Mouse (Mus musculus) embryonic facial prominence, embryonic 10.5 days (tissue): Measurements from ENCODE around the gene Cpvl. TPM values are rescaled to one million over a fixed set of nuclear protein-coding genes. Genes with fewer than 3 reads are reported as not detected.

ENCODE experiments used
- DNase-seq: peaks from one replicate; pipeline ENCODE4 v3.0.0-alpha.2; 2017; ENCODE audit warnings: low spot score
- H3K27ac ChIP-seq: fragments of 300-500 bp; sonication (generic); replicated peaks from 2 replicates; pipeline ENCODE4 v1.5.1; 2016; ENCODE audit warnings: mild to moderate bottlenecking
- H3K27me3 ChIP-seq: fragments of 300-500 bp; sonication (generic); replicated peaks from 2 replicates; pipeline ENCODE4 v1.6.1; 2016; ENCODE audit warnings: low read depth, mild to moderate bottlenecking; ENCODE audit not compliant: poor library complexity, severe bottlenecking
- H3K36me3 ChIP-seq: fragments of 300-500 bp; sonication (generic); replicated peaks from 2 replicates; pipeline ENCODE4 v1.6.1; 2016; ENCODE audit warnings: mild to moderate bottlenecking, moderate library complexity
- H3K4me1 ChIP-seq: fragments of 300-500 bp; sonication (generic); 2 replicates; pipeline ENCODE4 v1.6.1; 2016
- H3K4me3 ChIP-seq: fragments of 300-500 bp; sonication (generic); 2 replicates; pipeline ENCODE4 v1.5.1; 2016; ENCODE audit warnings: mild to moderate bottlenecking, moderate library complexity
- H3K9me3 ChIP-seq: fragments of 300-500 bp; sonication (generic); 2 replicates; pipeline ENCODE4 v1.6.1; 2016; ENCODE audit warnings: mild to moderate bottlenecking
- WGBS: fragments of 180-500 bp; shearing (Covaris S2); methylation state at CpG from one replicate; pipeline ENCODE4 v1.1.7; 2016; 5-methylcytosine and 5-hydroxymethylcytosine counted together
- polyA plus RNA-seq: library from polyadenylated mRNA; unstranded; fragments of >200 nt; fragmentation: Nextera tagmentation; extraction: Ambion mirVana; gene quantifications from 2 replicates; pipeline ENCODE4 v1.2.1, GENCODE M21; 2016

Cpvl gene
- polyA plus RNA-seq, 1 experiment from 2014 or later = 0.22 TPM

DNA sequence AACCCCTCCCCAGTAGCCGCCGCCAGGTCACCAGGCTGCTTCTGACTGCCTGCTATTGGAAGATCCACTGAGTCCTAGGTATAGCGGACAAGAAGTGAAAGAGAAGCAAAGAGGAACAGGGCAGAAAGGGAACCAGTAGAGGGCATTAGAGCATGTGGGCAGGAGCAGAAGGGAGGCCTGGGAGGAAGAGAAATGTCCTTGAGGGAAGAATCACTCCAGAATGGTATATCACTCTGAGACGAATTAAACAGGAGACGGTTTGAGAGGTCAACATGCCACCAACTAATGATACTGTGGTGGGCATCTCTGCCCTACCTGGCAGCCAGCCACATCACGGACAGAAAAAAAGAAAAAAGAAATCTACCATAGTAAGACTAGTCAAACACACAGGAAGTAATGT, 9.9 kb downstream of the Cpvl start:
- DNase-seq = no peak
- H3K36me3 ChIP-seq = no peaks in the 10 kb centered on the region
- H3K27ac ChIP-seq = no peak overlapping the region
- H3K4me1 ChIP-seq = peaks cover 55% of the 10 kb centered on the region
- WGBS = 85% methylated on average over 6 of the region's 6 CpGs
- no peak overlapping the region for H3K4me3 ChIP-seq
- no peaks in the 10 kb centered on the region for H3K9me3 ChIP-seq
- peaks cover 7% of the 10 kb centered on the region; the same call in 1 of the 2 replicates for H3K27me3 ChIP-seq

DNA sequence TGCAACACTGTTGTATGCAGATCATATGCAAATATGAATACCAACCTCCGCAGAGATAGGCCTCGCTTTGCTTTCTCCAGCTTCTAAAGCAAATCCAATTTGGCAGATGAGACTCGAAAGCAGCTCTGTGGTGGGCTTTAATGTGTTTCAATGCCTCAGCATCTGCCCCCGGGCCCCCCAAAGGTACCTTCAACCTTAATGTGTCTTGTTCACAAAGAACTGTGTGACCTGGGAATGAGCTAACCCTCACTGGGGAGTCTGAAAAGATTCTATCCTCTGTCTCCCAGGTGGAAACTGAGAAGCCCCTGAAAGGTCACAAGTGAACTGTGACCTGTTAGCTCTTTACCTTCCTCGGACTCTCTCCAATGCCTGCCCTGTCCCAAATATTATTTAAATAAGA, 11.9 kb downstream of the Cpvl start:
- no peak for DNase-seq
- peaks cover 57% of the 10 kb centered on the region for H3K4me1 ChIP-seq
- no peaks in the 10 kb centered on the region for H3K9me3 ChIP-seq
- no peak overlapping the region for H3K27ac ChIP-seq
- 70% methylated on average over 5 of the region's 5 CpGs for WGBS
- H3K36me3 ChIP-seq = no peaks in the 10 kb centered on the region
- no peak overlapping the region for H3K4me3 ChIP-seq
- H3K27me3 ChIP-seq = peaks cover 7% of the 10 kb centered on the region; the same call in 1 of the 2 replicates

DNA sequence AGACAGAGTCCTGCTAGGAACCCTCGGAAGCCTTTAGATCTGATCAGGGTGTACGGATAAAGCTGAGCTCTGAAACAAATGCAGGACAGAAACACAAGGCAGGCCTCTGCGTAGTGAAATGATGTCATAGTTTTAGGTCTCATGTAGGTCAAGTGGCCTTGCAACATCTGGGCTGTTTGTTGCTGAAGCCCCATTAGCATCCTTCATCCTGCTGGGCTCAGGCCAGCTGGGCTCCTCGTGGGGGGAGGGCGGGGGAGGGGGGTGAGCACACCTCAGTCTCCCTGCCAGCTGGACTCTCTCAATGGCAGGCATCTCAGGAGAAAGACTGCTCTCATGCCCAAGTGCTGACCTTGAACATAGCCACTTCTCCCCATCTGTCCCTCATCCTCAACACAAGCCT, 12.6 kb downstream of the Cpvl start:
- DNase-seq = peak; percentile 48
- Histone ChIP-seq H3K4me3 (no peak overlapping the region), H3K4me1 (peaks cover 57% of the 10 kb centered on the region), H3K27ac (no peak overlapping the region; the same call in 1 of the 2 replicates), H3K9me3 (no peaks in the 10 kb centered on the region), H3K27me3 (peaks cover 7% of the 10 kb centered on the region; the same call in 1 of the 2 replicates), H3K36me3 (no peaks in the 10 kb centered on the region)
- WGBS = 41% methylated on average over 5 of the region's 5 CpGs

DNA sequence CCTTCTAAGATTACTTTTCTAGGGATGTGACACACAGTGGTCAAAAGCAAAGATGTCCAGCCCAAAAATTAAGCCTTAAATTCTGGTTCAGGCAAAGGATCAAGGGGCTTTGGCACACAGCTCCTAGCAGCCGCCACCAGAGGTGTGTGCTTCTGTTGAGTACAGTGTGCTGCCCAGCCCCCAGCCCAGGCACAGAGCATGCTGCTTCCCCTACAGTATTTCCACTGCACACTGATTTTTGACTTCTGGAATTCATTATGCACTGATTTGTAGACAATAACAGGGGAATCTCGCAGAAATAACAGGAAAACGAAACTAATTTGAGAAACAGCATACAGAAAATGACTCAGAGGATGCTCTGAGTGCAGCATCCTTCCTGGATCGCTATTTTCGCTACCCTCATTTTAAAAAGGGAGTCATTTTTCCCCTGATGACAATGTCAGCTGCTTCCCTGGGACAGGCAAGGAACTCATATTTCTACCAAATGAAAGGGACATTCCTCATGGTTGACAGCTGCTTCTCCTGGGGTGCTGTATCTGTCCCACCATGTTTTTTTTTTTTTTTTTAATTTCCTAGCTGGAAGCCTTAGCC, 14.5 kb downstream of the Cpvl start:
- 66% methylated on average over 5 of the region's 5 CpGs for WGBS
- peak overlapping the region; percentile 8; the same call in 1 of the 2 replicates for H3K27ac ChIP-seq

DNA sequence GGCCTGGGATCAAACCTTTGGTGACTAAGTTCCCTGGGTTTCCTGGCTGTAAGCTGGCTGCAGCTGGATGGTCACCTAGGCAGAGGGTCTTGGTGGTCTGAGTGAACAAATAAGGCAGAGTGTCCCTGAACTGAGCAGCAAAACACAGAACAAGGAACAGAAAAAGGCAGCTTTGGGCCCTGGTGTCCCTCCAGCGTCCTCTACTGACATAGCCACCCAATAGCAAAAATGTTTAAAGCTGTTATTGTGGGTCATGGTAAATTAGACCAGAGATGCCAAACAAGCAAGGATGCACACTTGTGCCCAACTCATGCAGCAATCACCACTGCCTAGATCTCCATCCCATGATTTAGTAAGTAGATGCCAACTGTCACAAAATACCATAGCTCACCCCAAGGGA, 16.5 kb downstream of the Cpvl start:
- WGBS = 84% methylated on average over 1 of the region's 1 CpGs

More for the DNA sequence above, 14.5 kb downstream of the Cpvl start:
- no peaks in the 10 kb centered on the region for H3K36me3 ChIP-seq
- H3K9me3 ChIP-seq = no peaks in the 10 kb centered on the region
- peaks cover 4% of the 10 kb centered on the region; the same call in 1 of the 2 replicates for H3K27me3 ChIP-seq
- peaks cover 53% of the 10 kb centered on the region for H3K4me1 ChIP-seq
- DNase-seq = peak; percentile 42
- no peak overlapping the region for H3K4me3 ChIP-seq

DNA sequence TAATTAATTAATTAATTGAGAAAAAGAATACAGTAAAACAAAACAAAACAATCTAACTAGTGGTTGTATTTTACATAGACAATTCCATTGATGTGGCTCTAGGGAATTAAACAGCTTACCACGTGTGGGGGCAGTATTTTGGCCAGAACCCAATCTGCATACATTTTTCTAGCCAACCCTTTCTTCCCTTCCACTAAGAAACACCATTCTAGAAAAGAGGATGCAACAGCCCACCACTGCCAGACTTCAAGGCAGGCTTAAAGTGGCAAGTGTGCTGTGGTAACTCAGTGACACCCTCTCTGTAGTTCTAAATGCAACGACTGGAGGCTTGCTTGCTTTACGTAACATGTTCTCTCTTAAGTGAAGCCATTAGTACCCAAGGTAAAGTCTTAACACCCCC, 18.6 kb downstream of the Cpvl start:
- no peak for DNase-seq
- Histone ChIP-seq H3K4me3 (no peak overlapping the region), H3K4me1 (peaks cover 43% of the 10 kb centered on the region), H3K36me3 (no peaks in the 10 kb centered on the region), H3K9me3 (no peaks in the 10 kb centered on the region), H3K27ac (no peak overlapping the region), H3K27me3 (peaks cover 22% of the 10 kb centered on the region)
- WGBS = 81% methylated on average over 3 of the region's 3 CpGs

More for the DNA sequence above, 16.5 kb downstream of the Cpvl start:
- no peak overlapping the region for H3K4me3 ChIP-seq
- no peak for DNase-seq
- H3K4me1 ChIP-seq = peaks cover 47% of the 10 kb centered on the region
- H3K27me3 ChIP-seq = peaks cover 10% of the 10 kb centered on the region
- H3K9me3 ChIP-seq = no peaks in the 10 kb centered on the region
- H3K27ac ChIP-seq = no peak overlapping the region
- no peaks in the 10 kb centered on the region for H3K36me3 ChIP-seq

DNA sequence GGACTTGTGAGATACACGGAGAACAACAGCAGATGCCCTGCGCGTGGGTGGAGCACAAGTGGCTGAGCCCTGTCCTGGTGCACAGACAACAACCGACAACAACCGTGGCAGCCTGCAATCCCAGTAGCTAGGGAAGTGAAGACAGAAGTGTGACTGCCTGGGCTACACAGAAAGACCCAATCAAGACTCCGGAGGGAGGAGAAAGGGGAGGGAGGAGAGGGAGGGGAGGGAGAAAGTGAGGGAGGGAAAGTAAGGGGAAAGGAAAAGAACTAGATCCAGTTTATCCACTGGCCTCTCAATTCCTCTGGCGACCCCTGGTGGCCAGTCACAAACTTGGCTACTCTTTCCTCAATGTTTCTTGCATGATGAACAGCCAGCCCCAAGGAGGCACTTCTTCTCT, 20.1 kb downstream of the Cpvl start:
- no peaks in the 10 kb centered on the region for H3K36me3 ChIP-seq
- no peaks in the 10 kb centered on the region for H3K9me3 ChIP-seq
- H3K27me3 ChIP-seq = peaks cover 27% of the 10 kb centered on the region
- H3K4me3 ChIP-seq = peak overlapping the region; percentile 41
- peaks cover 37% of the 10 kb centered on the region for H3K4me1 ChIP-seq
- peak; percentile 91 for DNase-seq
- WGBS = 9% methylated on average over 7 of the region's 7 CpGs
- H3K27ac ChIP-seq = peak overlapping the region; percentile 77

DNA sequence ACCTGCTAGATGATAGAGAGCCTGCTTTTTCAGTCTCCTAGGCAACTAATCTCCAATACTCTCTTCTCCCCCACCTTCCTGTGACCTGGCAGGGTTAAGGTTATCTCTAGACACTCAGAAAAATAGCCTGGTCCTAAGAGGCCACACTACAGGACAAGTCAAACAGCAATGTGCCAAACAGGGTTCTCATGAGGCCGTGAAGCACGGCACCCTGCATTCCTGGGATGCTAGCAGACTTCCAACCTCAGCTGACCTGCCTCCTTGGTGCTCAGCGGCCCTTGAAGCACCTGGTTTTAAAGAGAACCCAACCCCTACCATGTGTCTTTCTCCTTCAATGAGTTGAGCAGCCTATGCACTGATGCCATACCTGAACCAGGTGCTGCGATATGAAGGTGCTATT, 22.0 kb downstream of the Cpvl start:
- Histone ChIP-seq H3K36me3 (no peaks in the 10 kb centered on the region), H3K27me3 (peaks cover 27% of the 10 kb centered on the region), H3K9me3 (no peaks in the 10 kb centered on the region), H3K27ac (no peak overlapping the region), H3K4me3 (no peak overlapping the region), H3K4me1 (peaks cover 30% of the 10 kb centered on the region)
- WGBS = 67% methylated on average over 4 of the region's 4 CpGs
- no peak for DNase-seq

DNA sequence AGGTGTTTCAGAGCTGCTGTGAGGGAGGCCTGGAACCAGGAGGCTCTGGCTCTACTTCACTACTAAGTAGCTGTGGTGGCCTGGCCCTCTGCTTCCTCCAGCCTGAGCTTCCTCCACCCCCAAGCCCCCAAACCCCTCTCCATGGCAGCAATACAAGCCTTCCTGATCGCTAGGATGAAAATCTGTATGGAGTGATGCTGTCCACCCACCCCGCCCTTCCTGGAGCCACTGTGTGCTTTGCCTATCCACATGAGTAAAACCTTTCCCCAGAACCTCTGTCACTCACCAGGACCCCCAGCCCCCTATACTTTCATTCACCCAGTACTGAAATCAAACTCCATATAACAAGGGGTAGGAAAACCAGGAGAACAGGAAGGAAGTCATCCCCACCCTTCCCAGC, 22.6 kb downstream of the Cpvl start:
- Histone ChIP-seq H3K27ac (no peak overlapping the region), H3K27me3 (peaks cover 27% of the 10 kb centered on the region), H3K4me1 (peaks cover 37% of the 10 kb centered on the region), H3K4me3 (no peak overlapping the region), H3K9me3 (no peaks in the 10 kb centered on the region), H3K36me3 (no peaks in the 10 kb centered on the region)
- 82% methylated on average over 2 of the region's 2 CpGs for WGBS
- no peak for DNase-seq

DNA sequence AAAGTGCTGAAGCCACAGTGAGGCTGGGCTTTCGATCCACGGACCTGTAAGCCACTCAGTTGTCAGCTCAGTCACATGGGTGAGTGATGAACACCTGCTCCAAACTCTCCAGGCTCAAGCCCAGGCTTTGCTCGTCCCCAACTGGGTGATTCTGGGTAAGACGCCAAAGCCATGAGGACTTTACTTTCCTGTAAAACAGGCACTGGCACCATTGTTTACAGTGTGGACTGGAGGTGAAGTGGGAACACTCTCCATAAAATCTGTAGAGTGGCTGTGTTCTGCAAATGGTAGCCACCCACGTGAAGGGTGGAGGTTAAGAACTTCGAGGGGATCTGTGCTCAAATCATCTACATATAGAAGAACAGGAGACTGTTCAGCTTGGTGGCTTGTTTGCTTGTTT, 23.2 kb downstream of the Cpvl start:
- no peak overlapping the region for H3K4me3 ChIP-seq
- no peaks in the 10 kb centered on the region for H3K9me3 ChIP-seq
- H3K36me3 ChIP-seq = no peaks in the 10 kb centered on the region
- H3K27ac ChIP-seq = no peak overlapping the region
- WGBS = 83% methylated on average over 6 of the region's 6 CpGs
- peaks cover 27% of the 10 kb centered on the region for H3K27me3 ChIP-seq
- DNase-seq = no peak
- H3K4me1 ChIP-seq = peaks cover 42% of the 10 kb centered on the region

DNA sequence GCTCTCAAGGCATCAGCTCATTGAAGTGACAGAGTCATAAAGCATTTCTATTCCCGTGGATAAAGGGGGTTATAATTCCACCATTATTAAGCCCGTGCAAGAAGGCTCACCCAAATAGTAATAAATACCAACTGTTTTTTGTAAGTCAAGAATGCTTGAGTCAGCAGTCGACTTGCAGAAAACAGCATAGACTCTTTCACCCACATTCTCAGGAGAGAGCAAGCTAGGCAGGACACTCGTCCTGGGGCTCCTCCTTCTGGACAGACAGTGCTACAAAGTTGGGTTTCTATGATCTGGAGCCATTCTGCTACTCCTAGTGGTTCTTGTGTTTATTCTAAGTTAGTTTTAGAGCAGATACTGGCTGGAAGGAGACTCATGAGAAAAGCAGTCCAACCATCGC, 24.4 kb downstream of the Cpvl start:
- Histone ChIP-seq H3K4me3 (no peak overlapping the region), H3K27me3 (peaks cover 27% of the 10 kb centered on the region), H3K9me3 (no peaks in the 10 kb centered on the region), H3K36me3 (no peaks in the 10 kb centered on the region), H3K4me1 (peaks cover 48% of the 10 kb centered on the region), H3K27ac (no peak overlapping the region)
- 44% methylated on average over 5 of the region's 5 CpGs for WGBS
- peak; percentile 43 for DNase-seq

DNA sequence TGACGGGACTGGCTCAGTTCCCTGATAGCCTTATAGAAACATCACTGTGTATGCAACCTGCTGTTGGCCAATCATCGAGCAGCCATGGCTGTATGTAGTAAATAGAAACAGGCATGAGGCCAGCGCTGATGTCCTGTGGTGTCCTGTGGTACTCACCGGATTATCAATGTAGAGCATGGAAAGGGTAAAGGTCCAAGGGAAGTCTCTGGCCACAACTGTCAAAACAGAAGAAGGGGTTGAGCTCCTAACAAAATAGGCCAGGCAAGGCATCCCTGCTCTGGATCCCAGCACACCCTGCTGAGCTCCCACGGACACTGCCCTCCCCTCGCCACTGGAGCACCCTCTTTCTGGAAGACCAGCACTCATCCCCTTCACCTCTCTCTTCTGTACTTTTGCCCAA, 25.1 kb downstream of the Cpvl start:
- H3K4me1 ChIP-seq = peaks cover 56% of the 10 kb centered on the region
- H3K27ac ChIP-seq = no peak overlapping the region
- DNase-seq = no peak
- WGBS = 85% methylated on average over 6 of the region's 6 CpGs
- no peaks in the 10 kb centered on the region for H3K36me3 ChIP-seq
- H3K4me3 ChIP-seq = no peak overlapping the region
- H3K27me3 ChIP-seq = peaks cover 27% of the 10 kb centered on the region
- H3K9me3 ChIP-seq = no peaks in the 10 kb centered on the region

DNA sequence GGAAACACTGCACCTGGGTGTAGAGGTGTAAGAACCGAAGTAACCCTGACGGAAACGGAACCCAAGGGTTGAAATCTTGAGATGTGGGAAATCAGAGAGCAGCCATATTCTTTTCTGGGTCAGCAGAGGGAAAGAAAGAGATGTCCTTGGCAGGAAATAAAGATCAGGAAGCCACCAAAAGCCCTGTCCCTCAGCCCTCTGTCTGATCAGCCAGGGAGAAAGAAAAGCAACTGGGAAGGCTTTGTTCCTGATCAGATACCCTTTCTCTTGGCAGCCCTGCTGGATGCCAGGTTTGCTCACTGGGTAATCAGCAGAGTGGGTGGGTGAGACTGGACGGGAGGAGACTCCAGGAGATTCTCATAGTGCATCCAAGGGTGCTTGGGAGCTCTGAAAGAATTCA, 27.1 kb downstream of the Cpvl start:
- no peaks in the 10 kb centered on the region for H3K9me3 ChIP-seq
- DNase-seq = no peak
- H3K36me3 ChIP-seq = no peaks in the 10 kb centered on the region
- 71% methylated on average over 4 of the region's 4 CpGs for WGBS
- H3K27ac ChIP-seq = peak overlapping the region; percentile 66
- peaks cover 11% of the 10 kb centered on the region for H3K27me3 ChIP-seq
- no peak overlapping the region for H3K4me3 ChIP-seq
- H3K4me1 ChIP-seq = peaks cover 55% of the 10 kb centered on the region
